Mouse (Mus musculus): ENCODE measurements around the gene Tes3-ps. TPM values are rescaled to one million over a fixed set of nuclear protein-coding genes. Genes with fewer than 3 reads are reported as not detected.

The Tes3-ps gene
- polyA plus RNA-seq, 1 experiment: 0.38 TPM

- no peak for TF ChIP-seq POLR2A (IDR thresholded peaks at IDR 0.05; ENCODE audit: extremely low read depth, insufficient read depth, low read length)
- TF ChIP-seq CTCF (IDR thresholded peaks at IDR 0.05; ENCODE audit: extremely low read depth, insufficient read depth, low read length): no peak
- Histone ChIP-seq H3K27ac (ENCODE audit: insufficient read depth, low read length) (no peak overlapping the region), H3K4me3 (ENCODE audit: insufficient read depth, low read length) (no peak overlapping the region), H3K4me1 (ENCODE audit: control insufficient read depth, insufficient read depth, low read length) (no peaks in the 10 kb centered on the region)
Measured at GRCm38 (mm10) chr13:49538693-49539092, 45.6 kb downstream of the Tes3-ps start.

GRCm38 (mm10) chr13:49544279-49544678 is 51.2 kb downstream of the Tes3-ps start, which contains the start of gene Aspn:
TSS of gene Aspn (plus strand) at chr13:49544443.
- H3K4me1 ChIP-seq (ENCODE audit: control insufficient read depth, insufficient read depth, low read length): no peaks in the 10 kb centered on the region

GRCm38 (mm10) chr13:49545646-49546045 is 52.5 kb downstream of the Tes3-ps start:
- H3K4me3 ChIP-seq (ENCODE audit: insufficient read depth, low read length): no peak overlapping the region
- no peak for TF ChIP-seq CTCF (IDR thresholded peaks at IDR 0.05; ENCODE audit: extremely low read depth, insufficient read depth, low read length)
- no peak for TF ChIP-seq POLR2A (IDR thresholded peaks at IDR 0.05; ENCODE audit: extremely low read depth, insufficient read depth, low read length)
- H3K27ac ChIP-seq (ENCODE audit: insufficient read depth, low read length): no peak overlapping the region
- H3K4me1 ChIP-seq (ENCODE audit: control insufficient read depth, insufficient read depth, low read length): no peaks in the 10 kb centered on the region

More at GRCm38 (mm10) chr13:49544279-49544678, 51.2 kb downstream of the Tes3-ps start, which contains the start of gene Aspn:
- H3K4me3 ChIP-seq (ENCODE audit: insufficient read depth, low read length): no peak within 1 kb of the TSS
- no peak within 1 kb of the TSS for H3K27ac ChIP-seq (ENCODE audit: insufficient read depth, low read length)
- no peak for TF ChIP-seq POLR2A (IDR thresholded peaks at IDR 0.05; ENCODE audit: extremely low read depth, insufficient read depth, low read length)
- no peak for TF ChIP-seq CTCF (IDR thresholded peaks at IDR 0.05; ENCODE audit: extremely low read depth, insufficient read depth, low read length)

Other genes with a start within 250 kb of the Tes3-ps start
- gene Susd3, start 244.6 kb upstream of the Tes3-ps start, polyA plus RNA-seq (2012; rRNA removed): 3.2 and 3.4 TPM in 2 replicates
- 5.8 and 6.2 TPM in 2 replicates for gene Fgd3, start 173.0 kb upstream of the Tes3-ps start, polyA plus RNA-seq (2012; rRNA removed)
- 49.5 and 52.0 TPM in 2 replicates for gene Bicd2, start 151.7 kb upstream of the Tes3-ps start, polyA plus RNA-seq (2012; rRNA removed)
- gene Ippk, start 72.1 kb upstream of the Tes3-ps start, polyA plus RNA-seq (2012; rRNA removed): 11.2 and 12.3 TPM in 2 replicates
- gene Ecm2, start 11.5 kb downstream of the Tes3-ps start, polyA plus RNA-seq (2012; rRNA removed): 3.5 and 3.8 TPM in 2 replicates
- 1.2 TPM in 2 replicates for gene Aspn, start 51.1 kb downstream of the Tes3-ps start, polyA plus RNA-seq (2012; rRNA removed)
- 1.6 and 1.9 TPM in 2 replicates for gene Omd, start 89.1 kb downstream of the Tes3-ps start, polyA plus RNA-seq (2012; rRNA removed)
- 5.7 and 7.6 TPM in 2 replicates for gene Ogn, start 114.7 kb downstream of the Tes3-ps start, polyA plus RNA-seq (2012; rRNA removed)
- gene Cenpp, start 159.5 kb downstream of the Tes3-ps start, polyA plus RNA-seq (2012; rRNA removed): 0.92 and 1.1 TPM in 2 replicates
- 10.6 and 11.3 TPM in 2 replicates for gene Nol8, start 159.8 kb downstream of the Tes3-ps start, polyA plus RNA-seq (2012; rRNA removed)
- gene Iars, start 188.8 kb downstream of the Tes3-ps start, polyA plus RNA-seq (2012; rRNA removed): 36.0 and 37.5 TPM in 2 replicates